Mouse (Mus musculus) liver, embryonic 14.5 days (tissue): ENCODE results near the gene Isg20l2. TPM values are rescaled to one million over a fixed set of nuclear protein-coding genes. Genes with fewer than 3 reads are reported as not detected.

Experiments
- ATAC-seq: fragments of 200-750 bp; cut with Nextera tagmentation; 2 replicates; pipeline ENCODE4 v1.8.0; 2017; ENCODE audit warnings: moderate number of reproducible peaks, mild to moderate bottlenecking, moderate library complexity; ENCODE audit not compliant: insufficient read depth
- DNase-seq, 3 experiments: peaks; one replicate each; pipeline ENCODE4 v3.0.0-alpha.2; 2012 to 2013; ENCODE audit warnings: low read depth in 3 of 3, low spot score in 3 of 3
- H3K27ac ChIP-seq: fragments of 300-500 bp; sonication (generic); 2 replicates; pipeline ENCODE4 v1.5.1; 2014; ENCODE audit warnings: moderate library complexity, mild to moderate bottlenecking, control low read depth, inconsistent platforms
- H3K27me3 ChIP-seq: fragments of 300-500 bp; sonication (generic); 2 replicates; pipeline ENCODE4 v1.6.1; 2014; ENCODE audit warnings: mild to moderate bottlenecking, low read length, moderate library complexity; ENCODE audit not compliant: control insufficient read depth, insufficient read depth
- H3K36me3 ChIP-seq: fragments of 300-500 bp; sonication (generic); replicated peaks from 2 replicates; pipeline ENCODE4 v1.6.1; 2014; ENCODE audit warnings: low read depth; ENCODE audit not compliant: control insufficient read depth, insufficient read depth
- H3K4me1 ChIP-seq, 2 experiments: fragments of 200-500 bp in 1 of 2; fragments of 300-500 bp in 1 of 2; sonication (generic) in 1 of 2; replicated peaks; 2 replicates each; pipeline ENCODE4 v1.6.1; 2012 to 2014; ENCODE audit warnings: antibody characterized with exemption in 1 of 2, inconsistent platforms in 1 of 2, low read length in 1 of 2; ENCODE audit not compliant: control insufficient read depth in 2 of 2, insufficient read depth in 2 of 2
- H3K4me2 ChIP-seq: fragments of 300-500 bp; sonication (generic); 2 replicates; pipeline ENCODE4 v1.6.1; 2014; ENCODE audit warnings: low read depth, mild to moderate bottlenecking, control low read depth, moderate library complexity
- H3K4me3 ChIP-seq, 2 experiments: fragments of 200-500 bp in 1 of 2; fragments of 300-500 bp in 1 of 2; sonication (generic) in 1 of 2; 2 replicates each; pipeline ENCODE4 v1.5.1; 2012 to 2014; ENCODE audit warnings: low read depth in 2 of 2, low read length in 2 of 2, mild to moderate bottlenecking in 2 of 2, control low read depth in 1 of 2, inconsistent platforms in 1 of 2, moderate library complexity in 1 of 2; ENCODE audit not compliant: insufficient read depth in 1 of 2
- H3K9ac ChIP-seq: fragments of 300-500 bp; sonication (generic); replicated peaks from 2 replicates; pipeline ENCODE4 v1.6.1; 2014; ENCODE audit warnings: mild to moderate bottlenecking, control low read depth, moderate library complexity
- H3K9me3 ChIP-seq: fragments of 300-500 bp; sonication (generic); 2 replicates; pipeline ENCODE4 v1.6.1; 2016; ENCODE audit warnings: low read length, mixed read lengths; ENCODE audit not compliant: control insufficient read depth
- CTCF ChIP-seq: IDR thresholded peaks from 2 replicates; pipeline ENCODE4 v1.5.1; 2016; ENCODE audit warnings: antibody characterized with exemption, low read depth, control low read depth
- EP300 ChIP-seq: IDR thresholded peaks from 2 replicates; pipeline ENCODE4 v1.6.1; 2016; ENCODE audit warnings: antibody characterized with exemption, low read depth
- WGBS: fragments of 180-500 bp; shearing (Covaris S2); extraction: QIAGEN DNeasy Blood & Tissue Kit; methylation state at CpG from one replicate; pipeline ENCODE4 v1.1.7; 2014; ENCODE audit not compliant: insufficient replicate concordance; 5-methylcytosine and 5-hydroxymethylcytosine counted together
- polyA plus RNA-seq, 2 experiments: library from polyadenylated mRNA; depleted of rRNA in 1 of 2; stranded (reverse) in 1 of 2; unstranded in 1 of 2; fragments of >200 nt; fragmentation: Nextera tagmentation in 1 of 2; extraction: Ambion mirVana in 1 of 2; gene quantifications; 2 replicates each; pipeline versions ENCODE4 v1.2.1 to v1.2.3; 2012 to 2014

Isg20l2 gene
- polyA plus RNA-seq, 2 experiments: 9.7 to 14.8 TPM

GRCm38 (mm10) chr3:87958476-87958875 lies 28.4 kb downstream of the Isg20l2 start:
- Histone ChIP-seq H3K9ac (no peak overlapping the region), H3K36me3 (no peaks in the 10 kb centered on the region), H3K27ac (no peak overlapping the region), H3K4me3 (no peak overlapping the region), H3K4me1 (peaks cover 0 to 2% of the 10 kb centered on the region in 2 experiments; a peak in 1 of 4 replicates), H3K4me2 (no peak overlapping the region), H3K27me3 (peaks cover 20% of the 10 kb centered on the region), H3K9me3 (no peaks in the 10 kb centered on the region)
- 30% methylated on average over 4 of the region's 4 CpGs for WGBS
- ATAC-seq: no peak
- TF ChIP-seq CTCF (no peak), EP300 (no peak)
- no peak for DNase-seq

GRCm38 (mm10) chr3:87958967-87959366 lies 28.9 kb downstream of the Isg20l2 start:
- Histone ChIP-seq H3K4me3 (no peak overlapping the region), H3K36me3 (no peaks in the 10 kb centered on the region), H3K4me1 (peaks cover 0 to 2% of the 10 kb centered on the region in 2 experiments; a peak in 1 of 4 replicates), H3K4me2 (no peak overlapping the region), H3K9me3 (no peaks in the 10 kb centered on the region), H3K27me3 (peaks cover 17% of the 10 kb centered on the region), H3K27ac (no peak overlapping the region), H3K9ac (no peak overlapping the region)
- TF ChIP-seq CTCF (no peak), EP300 (no peak)
- WGBS: 32% methylated on average over 1 of the region's 1 CpGs
- DNase-seq (no peak), ATAC-seq (no peak)

DNA sequence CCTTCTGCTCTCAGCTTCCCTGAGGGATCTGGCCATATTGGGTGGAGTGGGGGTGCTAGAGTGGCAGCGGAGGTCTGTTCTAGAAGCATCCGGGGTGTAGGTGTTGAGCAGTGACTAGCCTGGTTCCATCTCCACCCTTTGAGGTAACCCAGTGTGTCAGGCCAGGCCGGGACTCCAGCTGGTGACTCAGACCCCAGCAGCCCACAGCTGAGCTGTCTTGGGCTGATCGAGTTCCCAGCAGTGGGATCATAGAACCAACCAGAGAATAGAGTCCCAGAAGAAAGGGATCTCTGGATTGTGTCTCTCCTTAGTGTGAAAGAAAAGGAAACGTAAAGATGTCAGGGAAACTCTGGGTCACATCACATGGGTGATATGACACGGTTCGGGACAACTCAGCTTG lies 29.3 kb downstream of the Isg20l2 start:
- no peak overlapping the region for H3K27ac ChIP-seq
- TF ChIP-seq CTCF: no peak
- TF ChIP-seq EP300: no peak
- peaks cover 17% of the 10 kb centered on the region for H3K27me3 ChIP-seq
- no peaks in the 10 kb centered on the region for H3K9me3 ChIP-seq
- DNase-seq (no peak), ATAC-seq (no peak)
- H3K36me3 ChIP-seq: no peaks in the 10 kb centered on the region
- H3K9ac ChIP-seq: no peak overlapping the region
- H3K4me1 ChIP-seq: peaks cover 0 to 2% of the 10 kb centered on the region in 2 experiments; a peak in 1 of 4 replicates
- no peak overlapping the region for H3K4me3 ChIP-seq
- H3K4me2 ChIP-seq: no peak overlapping the region
- 52% methylated on average over 7 of the region's 7 CpGs for WGBS

- Histone ChIP-seq H3K27me3 (peaks cover 17% of the 10 kb centered on the region), H3K4me1 (peaks cover 0 to 2% of the 10 kb centered on the region in 2 experiments; a peak in 1 of 4 replicates), H3K9ac (no peak overlapping the region), H3K4me2 (peak overlapping the region; percentile 64), H3K4me3 (peak overlapping the region in 1 of 2 experiments; percentile 43; a peak in 2 of 4 replicates), H3K36me3 (no peaks in the 10 kb centered on the region), H3K9me3 (no peaks in the 10 kb centered on the region), H3K27ac (no peak overlapping the region)
- 12% methylated on average over 10 of the region's 10 CpGs for WGBS
- ATAC-seq (no peak), DNase-seq (no peak)
- TF ChIP-seq CTCF (no peak), EP300 (no peak)
Measured at GRCm38 (mm10) chr3:87960191-87960585, 30.1 kb downstream of the Isg20l2 start.

GRCm38 (mm10) chr3:87960586-87961191 lies 30.6 kb downstream of the Isg20l2 start:
- TF ChIP-seq EP300 (no peak), CTCF (peak; percentile 89)
- Histone ChIP-seq H3K4me1 (peaks cover 0 to 2% of the 10 kb centered on the region in 2 experiments; a peak in 1 of 4 replicates), H3K4me3 (peak overlapping the region in 1 of 2 experiments; percentile 43; a peak in 2 of 4 replicates), H3K27ac (no peak overlapping the region), H3K9me3 (no peaks in the 10 kb centered on the region), H3K27me3 (peaks cover 17% of the 10 kb centered on the region), H3K9ac (no peak overlapping the region), H3K36me3 (no peaks in the 10 kb centered on the region), H3K4me2 (peak overlapping the region; percentile 64)
- ATAC-seq (peak; percentile 83), DNase-seq (peak; percentile 58 to 61 (median 59))
- WGBS: under 1% methylated on average over 27 of the region's 27 CpGs
